Mouse (Mus musculus) MEL (cell line): Measurements from ENCODE around the gene Dennd1b. TPM values are rescaled to one million over a fixed set of nuclear protein-coding genes. Genes with fewer than 3 reads are reported as not detected.

Experiments used
- DNase-seq: peaks from one replicate; pipeline ENCODE4 v3.0.0; 2011; ENCODE audit warnings: low read depth, low spot score
- H3K27ac ChIP-seq: 2 replicates; pipeline ENCODE4 v1.5.1; 2012; ENCODE audit warnings: low read depth, mild to moderate bottlenecking, control low read depth, low read length, moderate library complexity; ENCODE audit not compliant: control insufficient read depth
- H3K27me3 ChIP-seq, 2 experiments: fragments of 150-350 bp in 1 of 2; sonication (generic) in 1 of 2; 2 replicates each; pipeline ENCODE4 v1.6.1; 2012; ENCODE audit warnings: low read length in 2 of 2, mild to moderate bottlenecking in 2 of 2, improper control_type of control experiment in 1 of 2, moderate library complexity in 1 of 2; ENCODE audit not compliant: insufficient read depth in 2 of 2, control insufficient read depth in 1 of 2
- H3K36me3 ChIP-seq, 2 experiments: 2 replicates each; pipeline ENCODE4 v1.6.1; 2012 to 2014; ENCODE audit warnings: low read length in 2 of 2, improper control_type of control experiment in 1 of 2, inconsistent platforms in 1 of 2, mild to moderate bottlenecking in 1 of 2; ENCODE audit not compliant: insufficient read depth in 2 of 2, control insufficient read depth in 1 of 2
- H3K4me1 ChIP-seq, 2 experiments: fragments of 150-350 bp in 1 of 2; sonication (generic) in 1 of 2; 2 replicates each; pipeline ENCODE4 v1.6.1; 2012; ENCODE audit warnings: low read length in 2 of 2, improper control_type of control experiment in 1 of 2, mild to moderate bottlenecking in 1 of 2; ENCODE audit not compliant: insufficient read depth in 2 of 2, control insufficient read depth in 1 of 2
- H3K4me3 ChIP-seq, 2 experiments: fragments of 150-350 bp in 1 of 2; sonication (generic) in 1 of 2; 2 replicates each; pipeline ENCODE4 v1.5.1; 2012; ENCODE audit warnings: low read depth in 2 of 2, low read length in 2 of 2, mild to moderate bottlenecking in 2 of 2, moderate library complexity in 2 of 2, control low read depth in 1 of 2, improper control_type of control experiment in 1 of 2; ENCODE audit not compliant: control insufficient read depth in 1 of 2, insufficient read depth in 1 of 2
- H3K79me2 ChIP-seq: 2 replicates; pipeline ENCODE4 v1.6.1; 2012; ENCODE audit warnings: mild to moderate bottlenecking, low read length, moderate library complexity; ENCODE audit not compliant: control insufficient read depth, poor library complexity, insufficient read depth
- H3K9ac ChIP-seq: 2 replicates; pipeline ENCODE4 v1.6.1; 2012; ENCODE audit warnings: low read depth, mild to moderate bottlenecking, control low read depth, low read length, moderate library complexity; ENCODE audit not compliant: control insufficient read depth, poor library complexity, severe bottlenecking
- H3K9me3 ChIP-seq: fragments of 150-350 bp; sonication (generic); replicated peaks from 2 replicates; pipeline ENCODE4 v1.6.1; 2012; ENCODE audit warnings: mild to moderate bottlenecking, low read length, improper control_type of control experiment, moderate library complexity; ENCODE audit not compliant: insufficient read depth
- BHLHE40 ChIP-seq: IDR thresholded peaks from 2 replicates; pipeline ENCODE4 v1.6.1; 2012; ENCODE audit warnings: low read depth, mild to moderate bottlenecking, inconsistent platforms, low read length, improper control_type of control experiment, borderline replicate concordance
- CHD2 ChIP-seq: IDR thresholded peaks from 2 replicates; pipeline ENCODE4 v1.6.1; 2011; ENCODE audit warnings: low read length, improper control_type of control experiment
- CTCF ChIP-seq, 3 experiments: IDR thresholded peaks in 2 of 3; conservative IDR thresholded peaks in 1 of 3; 2 replicates each; pipeline ENCODE4 v1.5.1; 2011 to 2012; ENCODE audit warnings: low read length in 3 of 3, low read depth in 2 of 3, mild to moderate bottlenecking in 2 of 3, improper control_type of control experiment in 1 of 3, inconsistent platforms in 1 of 3, mixed read lengths in 1 of 3, moderate library complexity in 1 of 3; ENCODE audit not compliant: control insufficient read depth in 1 of 3, insufficient read depth in 1 of 3, poor library complexity in 1 of 3, severe bottlenecking in 1 of 3
- E2F4 ChIP-seq: IDR thresholded peaks from 2 replicates; pipeline ENCODE4 v1.6.1; 2011; ENCODE audit warnings: low read depth, low read length, improper control_type of control experiment, borderline replicate concordance
- ELF1 ChIP-seq: IDR thresholded peaks from 2 replicates; pipeline ENCODE4 v1.6.1; 2014; ENCODE audit warnings: low read depth, mild to moderate bottlenecking, inconsistent platforms, low read length, improper control_type of control experiment, moderate library complexity
- ETS1 ChIP-seq: IDR thresholded peaks from 2 replicates; pipeline ENCODE4 v1.6.1; 2012; ENCODE audit warnings: low read depth, mild to moderate bottlenecking, inconsistent platforms, low read length, improper control_type of control experiment, moderate library complexity
- HCFC1 ChIP-seq: IDR thresholded peaks from 2 replicates; pipeline ENCODE4 v1.6.1; 2012; ENCODE audit warnings: low read depth, mild to moderate bottlenecking, inconsistent platforms, low read length, improper control_type of control experiment, moderate library complexity
- KAT2A ChIP-seq: conservative IDR thresholded peaks from 2 replicates; pipeline ENCODE4 v1.6.1; 2012; ENCODE audit warnings: low read depth, low read length, improper control_type of control experiment, inconsistent platforms
- MAX ChIP-seq: IDR thresholded peaks from 2 replicates; pipeline ENCODE4 v1.6.1; 2011; ENCODE audit warnings: low read length, improper control_type of control experiment
- MEF2A ChIP-seq: IDR thresholded peaks from 2 replicates; pipeline ENCODE4 v1.6.1; 2014; ENCODE audit warnings: low read depth, mild to moderate bottlenecking, inconsistent platforms, low read length, improper control_type of control experiment; ENCODE audit not compliant: poor library complexity, insufficient replicate concordance, severe bottlenecking; ENCODE audit errors: extremely low read depth
- MXI1 ChIP-seq: IDR thresholded peaks from 2 replicates; pipeline ENCODE4 v1.6.1; 2011; ENCODE audit warnings: mild to moderate bottlenecking, low read depth, low read length, improper control_type of control experiment
- MYB ChIP-seq: IDR thresholded peaks from 2 replicates; pipeline ENCODE4 v1.6.1; 2011; ENCODE audit warnings: mild to moderate bottlenecking, low read depth, low read length, improper control_type of control experiment
- MYC ChIP-seq: IDR thresholded peaks from 2 replicates; pipeline ENCODE4 v1.6.1; 2011; ENCODE audit warnings: low read depth, mild to moderate bottlenecking, low read length, improper control_type of control experiment, moderate library complexity
- NELFE ChIP-seq: IDR thresholded peaks from 2 replicates; pipeline ENCODE4 v1.6.1; 2011; ENCODE audit warnings: low read depth, low read length, improper control_type of control experiment
- NRF1 ChIP-seq: IDR thresholded peaks from 2 replicates; pipeline ENCODE4 v1.6.1; 2014; ENCODE audit warnings: low read depth, mild to moderate bottlenecking, inconsistent platforms, low read length, improper control_type of control experiment, moderate library complexity; ENCODE audit not compliant: poor library complexity, insufficient read depth, severe bottlenecking
- POLR2AphosphoS5 ChIP-seq: IDR thresholded peaks from 2 replicates; pipeline ENCODE4 v1.6.1; 2012; ENCODE audit warnings: low read depth, borderline replicate concordance, mild to moderate bottlenecking, inconsistent platforms, low read length, moderate library complexity, mixed read lengths
- RAD21 ChIP-seq: IDR thresholded peaks from 2 replicates; pipeline ENCODE4 v1.6.1; 2011; ENCODE audit warnings: mild to moderate bottlenecking, low read depth, low read length, improper control_type of control experiment
- SIN3A ChIP-seq: IDR thresholded peaks from 2 replicates; pipeline ENCODE4 v1.6.1; 2012; ENCODE audit warnings: low read length, improper control_type of control experiment, inconsistent platforms
- SMC3 ChIP-seq: IDR thresholded peaks from 2 replicates; pipeline ENCODE4 v1.6.1; 2011; ENCODE audit warnings: low read depth, low read length, improper control_type of control experiment
- TAL1 ChIP-seq: IDR thresholded peaks from 2 replicates; pipeline ENCODE4 v1.6.1; 2012; ENCODE audit warnings: mild to moderate bottlenecking, inconsistent platforms, low read length, moderate library complexity, mixed read lengths
- TCF12 ChIP-seq: IDR thresholded peaks from 2 replicates; pipeline ENCODE4 v1.6.1; 2014; ENCODE audit warnings: low read depth, mild to moderate bottlenecking, inconsistent platforms, low read length, improper control_type of control experiment, moderate library complexity
- UBTF ChIP-seq: IDR thresholded peaks from 2 replicates; pipeline ENCODE4 v1.6.1; 2012; ENCODE audit warnings: low read depth, mild to moderate bottlenecking, inconsistent platforms, low read length, improper control_type of control experiment, moderate library complexity, borderline replicate concordance; ENCODE audit not compliant: insufficient read depth
- USF1 ChIP-seq: IDR thresholded peaks from 2 replicates; pipeline ENCODE4 v1.6.1; 2014; ENCODE audit warnings: low read depth, mild to moderate bottlenecking, inconsistent platforms, low read length, improper control_type of control experiment, moderate library complexity
- USF2 ChIP-seq, 2 experiments: IDR thresholded peaks; 2 replicates each; pipeline ENCODE4 v1.6.1; 2011 to 2012; ENCODE audit warnings: improper control_type of control experiment in 2 of 2, low read length in 2 of 2, borderline replicate concordance in 1 of 2, inconsistent platforms in 1 of 2, low read depth in 1 of 2, mild to moderate bottlenecking in 1 of 2; ENCODE audit not compliant: insufficient read depth in 1 of 2
- ZC3H11A ChIP-seq: IDR thresholded peaks from 2 replicates; pipeline ENCODE4 v1.6.1; 2012; ENCODE audit warnings: low read depth, mild to moderate bottlenecking, inconsistent platforms, low read length, improper control_type of control experiment
- polyA plus RNA-seq, 2 experiments: library from polyadenylated mRNA; stranded (reverse) in 1 of 2; unstranded in 1 of 2; fragments of >175 nt in 1 of 2; fragments of >200 nt in 1 of 2; gene quantifications; 2 replicates each; pipeline versions ENCODE4 v1.2.1 to v1.2.4; 2012; ENCODE audit warnings: low replicate concordance in 2 of 2, low read depth in 1 of 2; ENCODE audit not compliant: insufficient read length in 2 of 2, insufficient read depth in 1 of 2, missing spikeins in 1 of 2
- total RNA-seq: library from RNA; depleted of rRNA; stranded (reverse); fragments of 300-350 nt; gene quantifications from 2 replicates; pipeline ENCODE4 v1.2.3, GENCODE M21; 2012

Gene Dennd1b
- total and polyA plus RNA-seq, 3 experiments = 3.9 to 4.1 TPM; not detected in 1

- H3K4me3 ChIP-seq = no peak overlapping the region
- TF ChIP-seq CTCF (IDR thresholded peaks at IDR 0.05 in 2 of 3, conservative IDR thresholded peaks at IDR 0.05 in 1 of 3; ENCODE audit: control insufficient read depth in 1 of 3, insufficient read depth in 1 of 3, low read depth in 2 of 3, low read length in 3 of 3, poor library complexity in 1 of 3, severe bottlenecking in 1 of 3) = no peak
- TF ChIP-seq SIN3A = no peak
- TF ChIP-seq KAT2A = no peak
- TF ChIP-seq UBTF = no peak
- no peak for TF ChIP-seq POLR2AphosphoS5
- no peak for TF ChIP-seq MAX
- no peak for TF ChIP-seq RAD21
- no peak for TF ChIP-seq SMC3
- no peak for TF ChIP-seq E2F4
- no peak for TF ChIP-seq BHLHE40
- no peak for TF ChIP-seq MEF2A
- no peak for TF ChIP-seq ETS1
- TF ChIP-seq HCFC1 = no peak
- no peak for TF ChIP-seq TCF12
- no peak for TF ChIP-seq NRF1
- no peak for TF ChIP-seq CHD2
- no peak for TF ChIP-seq MYB
- no peak for TF ChIP-seq MXI1
- no peak for TF ChIP-seq NELFE
- TF ChIP-seq ZC3H11A = no peak
- no peaks in the 10 kb centered on the region; a peak in 1 of 4 replicates for H3K36me3 ChIP-seq
- no peak overlapping the region for H3K9ac ChIP-seq
- H3K4me1 ChIP-seq = no peaks in the 10 kb centered on the region
- no peak for DNase-seq
- no peak overlapping the region for H3K27ac ChIP-seq
- H3K27me3 ChIP-seq = no peaks in the 10 kb centered on the region
- no peaks in the 10 kb centered on the region for H3K9me3 ChIP-seq
- no peaks in the 10 kb centered on the region for H3K79me2 ChIP-seq
Measured at GRCm38 (mm10) chr1:139139644-139140043, 176.4 kb downstream of the Dennd1b start.

DNA sequence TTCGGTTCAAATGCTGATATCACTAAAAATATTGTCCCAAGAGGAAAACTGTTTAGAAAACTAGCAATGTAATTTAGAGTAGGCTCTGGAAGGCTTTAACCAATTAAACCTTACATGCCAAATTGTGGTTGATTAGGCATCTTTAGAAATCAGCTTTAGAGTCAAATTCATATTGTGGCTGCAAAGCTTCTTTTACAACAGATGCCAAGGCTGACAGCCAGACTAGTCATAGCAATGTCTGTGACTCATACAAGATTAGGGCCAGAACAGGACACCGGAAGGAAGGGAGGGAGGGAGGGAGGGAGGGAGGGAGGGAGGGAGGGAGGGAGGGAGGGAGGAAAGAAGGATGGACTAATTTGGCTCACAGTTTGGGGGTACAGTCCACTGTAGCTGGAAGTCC, 182.3 kb downstream of the Dennd1b start:
- Histone ChIP-seq H3K4me3 (no peak overlapping the region), H3K36me3 (no peaks in the 10 kb centered on the region; a peak in 1 of 4 replicates), H3K4me1 (no peaks in the 10 kb centered on the region), H3K9ac (no peak overlapping the region), H3K27ac (no peak overlapping the region), H3K79me2 (no peaks in the 10 kb centered on the region), H3K9me3 (no peaks in the 10 kb centered on the region), H3K27me3 (no peaks in the 10 kb centered on the region)
- TF ChIP-seq USF2 (IDR thresholded peaks at IDR 0.05; ENCODE audit: borderline replicate concordance in 1 of 2, insufficient read depth in 1 of 2, low read depth in 1 of 2, low read length in 2 of 2) (no peak), TAL1 (no peak), MYC (no peak), USF1 (no peak), ELF1 (no peak), ZC3H11A (no peak), CHD2 (no peak)
- no peak for DNase-seq
